Mouse (Mus musculus): Measurements from ENCODE around the gene Frmd5.

GRCm38 (mm10) chr2:121609141-121609724 lies 197.7 kb downstream of the Frmd5 start:
- TF ChIP-seq CTCF (IDR thresholded peaks at IDR 0.05; ENCODE audit: extremely low read depth, insufficient read depth, low read length) = no peak
- TF ChIP-seq POLR2A (IDR thresholded peaks at IDR 0.05; ENCODE audit: extremely low read depth, insufficient read depth, low read length) = no peak
